Mouse (Mus musculus) CH12.LX (cell line): Measurements from ENCODE around the gene Bbs7. TPM values are rescaled to one million over a fixed set of nuclear protein-coding genes. Genes with fewer than 3 reads are reported as not detected.

Experiments
- DNase-seq: peaks from one replicate; pipeline ENCODE4 v3.0.0-alpha.2; 2013; ENCODE audit errors: extremely low read depth
- H3K27ac ChIP-seq: 2 replicates; pipeline ENCODE4 v1.5.1; 2012; ENCODE audit warnings: low read depth, mild to moderate bottlenecking, control low read depth, moderate library complexity; ENCODE audit not compliant: insufficient read depth
- H3K27me3 ChIP-seq: replicated peaks from 2 replicates; pipeline ENCODE3; 2012; ENCODE audit warnings: inconsistent platforms
- H3K36me3 ChIP-seq, 2 experiments: replicated peaks in 1 of 2; 2 replicates each; pipeline versions ENCODE3 to v1.6.1; 2012; ENCODE audit warnings: inconsistent platforms in 1 of 2, low read length in 1 of 2, mild to moderate bottlenecking in 1 of 2, mixed read lengths in 1 of 2, moderate library complexity in 1 of 2; ENCODE audit not compliant: control insufficient read depth in 1 of 2, insufficient read depth in 1 of 2
- H3K4me1 ChIP-seq, 2 experiments: 2 replicates each; pipeline ENCODE4 v1.6.1; 2012; ENCODE audit warnings: inconsistent platforms in 1 of 2, moderate library complexity in 1 of 2; ENCODE audit not compliant: insufficient read depth in 2 of 2, control insufficient read depth in 1 of 2
- H3K4me2 ChIP-seq: 2 replicates; pipeline ENCODE4 v1.6.1; 2012; ENCODE audit warnings: low read depth, mild to moderate bottlenecking, control low read depth; ENCODE audit not compliant: poor library complexity, insufficient read depth, severe bottlenecking
- H3K4me3 ChIP-seq, 3 experiments: fragments of 150-350 bp in 1 of 3; sonication (generic) in 1 of 3; replicated peaks in 1 of 3; 2 replicates each; pipeline versions ENCODE3 to v1.5.1; 2011 to 2012; ENCODE audit warnings: low read depth in 2 of 3, low read length in 2 of 3, mild to moderate bottlenecking in 2 of 3, moderate library complexity in 2 of 3, control low read depth in 1 of 3, improper control_type of control experiment in 1 of 3, inconsistent platforms in 1 of 3, mixed read lengths in 1 of 3; ENCODE audit not compliant: poor library complexity in 1 of 3
- H3K79me2 ChIP-seq: replicated peaks from 2 replicates; pipeline ENCODE4 v1.6.1; 2012; ENCODE audit warnings: mild to moderate bottlenecking, moderate library complexity; ENCODE audit not compliant: control insufficient read depth, poor library complexity, insufficient read depth, severe bottlenecking; ENCODE audit errors: extremely low read depth
- H3K9ac ChIP-seq: 2 replicates; pipeline ENCODE4 v1.6.1; 2012; ENCODE audit warnings: low read depth, mild to moderate bottlenecking, control low read depth, moderate library complexity; ENCODE audit not compliant: insufficient read depth
- H3K9me3 ChIP-seq: replicated peaks from 2 replicates; pipeline ENCODE3; 2012; ENCODE audit warnings: low read length, inconsistent platforms, mixed read lengths
- CHD1 ChIP-seq: IDR thresholded peaks from 2 replicates; pipeline ENCODE4 v1.6.1; 2012; ENCODE audit warnings: low read depth, low read length, improper control_type of control experiment, inconsistent platforms
- CHD2 ChIP-seq: IDR thresholded peaks from 2 replicates; pipeline ENCODE4 v1.6.1; 2011; ENCODE audit warnings: low read length, improper control_type of control experiment
- CTCF ChIP-seq, 2 experiments: IDR thresholded peaks in 1 of 2; conservative IDR thresholded peaks in 1 of 2; 2 replicates each; pipeline ENCODE4 v1.5.1; 2011 to 2012; ENCODE audit warnings: low read depth in 2 of 2, low read length in 2 of 2, improper control_type of control experiment in 1 of 2, inconsistent platforms in 1 of 2, mild to moderate bottlenecking in 1 of 2, moderate library complexity in 1 of 2
- EP300 ChIP-seq: IDR thresholded peaks from 2 replicates; pipeline ENCODE4 v1.6.1; 2011; ENCODE audit warnings: low read length, improper control_type of control experiment
- IRF4 ChIP-seq: IDR thresholded peaks from 2 replicates; pipeline ENCODE4 v1.6.1; 2014; ENCODE audit warnings: low read depth, mild to moderate bottlenecking, inconsistent platforms, low read length, improper control_type of control experiment
- MAFK ChIP-seq: IDR thresholded peaks from 2 replicates; pipeline ENCODE4 v1.6.1; 2011; ENCODE audit warnings: low read length, improper control_type of control experiment; ENCODE audit not compliant: insufficient replicate concordance
- MAZ ChIP-seq: IDR thresholded peaks from 2 replicates; pipeline ENCODE4 v1.6.1; 2012; ENCODE audit warnings: low read depth, mild to moderate bottlenecking, inconsistent platforms, low read length, improper control_type of control experiment, moderate library complexity
- RAD21 ChIP-seq: IDR thresholded peaks from 2 replicates; pipeline ENCODE4 v1.6.1; 2011; ENCODE audit warnings: low read depth, mild to moderate bottlenecking, low read length, improper control_type of control experiment, moderate library complexity
- RCOR1 ChIP-seq: conservative IDR thresholded peaks from 2 replicates; pipeline ENCODE4 v1.6.1; 2012; ENCODE audit warnings: low read depth, mild to moderate bottlenecking, inconsistent platforms, low read length, improper control_type of control experiment
- SMC3 ChIP-seq: IDR thresholded peaks from 2 replicates; pipeline ENCODE4 v1.6.1; 2011; ENCODE audit warnings: low read depth, low read length, improper control_type of control experiment
- USF2 ChIP-seq: conservative IDR thresholded peaks from 2 replicates; pipeline ENCODE4 v1.6.1; 2011; ENCODE audit warnings: low read depth, low read length, improper control_type of control experiment
- dilution Hi-C: fragments of 300-500 bp; cut with MboI; formaldehyde crosslinking; loops from 2 replicates; pipeline ENCODE4 v1.14.3; 2020; ENCODE audit warnings: low sequenced_read_pairs; ENCODE audit not compliant: extremely low pct_unique_long_range_greater_than_20kb, extremely low pct_ligation_motif_present
- in situ Hi-C: fragments of 300-500 bp; cut with MboI; formaldehyde crosslinking; loops from 3 replicates; pipeline ENCODE4 v1.14.3; 2019; ENCODE audit warnings: low sequenced_read_pairs, low pct_ligation_motif_present, low pct_unique_long_range_greater_than_20kb, mixed read lengths
- polyA plus RNA-seq: library from polyadenylated mRNA; unstranded; fragments of >175 nt; gene quantifications from 2 replicates; pipeline ENCODE4 v1.2.1, GENCODE M21; 2012; ENCODE audit warnings: low read depth; ENCODE audit not compliant: insufficient read length
- total RNA-seq, 2 experiments: library from RNA; depleted of rRNA; stranded (reverse); fragments of 300-350 nt in 1 of 2; fragments of >200 nt in 1 of 2; gene quantifications; 2 replicates each; pipeline ENCODE4 v1.2.3; 2012 to 2014

Gene Bbs7
- total and polyA plus RNA-seq, 3 experiments = 1.6 to 6.6 (median 3.3) TPM

- no peaks in the 10 kb centered on the region for H3K79me2 ChIP-seq
- H3K9me3 ChIP-seq = no peaks in the 10 kb centered on the region
- no peak overlapping the region for H3K4me3 ChIP-seq
- peak overlapping the region; percentile 21; the same call in 1 of the 2 replicates for H3K4me2 ChIP-seq
- peak; percentile 44 for DNase-seq
- no peak overlapping the region for H3K27ac ChIP-seq
- dilution Hi-C loops (no loop called here), in situ Hi-C loops (loop anchor here (25.0 kb wide), 1 partner anchor 202 kb away; no protein-coding TSS in a partner anchor)
- no peaks in the 10 kb centered on the region for H3K36me3 ChIP-seq
- no peak overlapping the region for H3K9ac ChIP-seq
- peak; percentile 88 for TF ChIP-seq RAD21
- TF ChIP-seq RCOR1 = no peak
- TF ChIP-seq SMC3 = peak; percentile 65
- peak; percentile 99 for TF ChIP-seq MAFK
- TF ChIP-seq MAZ = no peak
- TF ChIP-seq CTCF (conservative IDR thresholded peaks at IDR 0.05 in 1 of 2, IDR thresholded peaks at IDR 0.05 in 1 of 2; ENCODE audit: low read depth in 2 of 2, low read length in 2 of 2) = peak; percentile 75 to 80; a peak in 3 of 4 replicates
- no peaks in the 10 kb centered on the region for H3K4me1 ChIP-seq
- H3K27me3 ChIP-seq = no peaks in the 10 kb centered on the region
Observed at GRCm38 (mm10) chr3:36635449-36635848, 22.2 kb upstream of the Bbs7 start.

DNA sequence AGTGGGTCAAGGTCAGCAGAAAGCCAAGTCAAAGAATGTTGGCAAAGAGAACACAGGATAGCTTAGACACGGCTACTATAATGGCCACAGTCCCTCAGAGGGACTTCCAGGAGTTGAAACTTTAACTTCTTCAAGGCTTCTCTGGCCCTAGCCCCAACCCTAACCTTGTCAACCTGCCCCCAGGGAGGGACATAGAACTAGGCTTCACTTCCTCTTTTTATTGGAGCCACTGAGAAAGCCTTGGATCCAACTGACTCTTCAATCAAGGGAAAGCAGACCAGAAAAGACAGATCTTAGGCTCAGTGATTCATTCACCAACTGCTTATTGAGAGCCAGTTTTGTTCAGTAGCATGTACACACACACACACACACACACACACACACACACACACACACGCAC lies 13.5 kb upstream of the Bbs7 start:
- Histone ChIP-seq H3K27ac (no peak overlapping the region), H3K9ac (no peak overlapping the region), H3K27me3 (no peaks in the 10 kb centered on the region), H3K4me3 (no peak overlapping the region), H3K36me3 (no peaks in the 10 kb centered on the region), H3K9me3 (no peaks in the 10 kb centered on the region), H3K4me2 (no peak overlapping the region), H3K4me1 (peaks cover 7 to 12% of the 10 kb centered on the region in 2 experiments), H3K79me2 (no peaks in the 10 kb centered on the region)
- in situ Hi-C loops (loop anchor here (25.0 kb wide), 1 partner anchor 210 kb away; no protein-coding TSS in a partner anchor), dilution Hi-C loops (no loop called here)
- peak; percentile 38; the same call in 1 of the 2 replicates for TF ChIP-seq EP300
- TF ChIP-seq RCOR1 = no peak
- TF ChIP-seq IRF4 = peak; percentile 47; the same call in 1 of the 2 replicates
- no peak for TF ChIP-seq CHD1
- TF ChIP-seq RAD21 = no peak
- no peak for TF ChIP-seq SMC3
- TF ChIP-seq CTCF (conservative IDR thresholded peaks at IDR 0.05 in 1 of 2, IDR thresholded peaks at IDR 0.05 in 1 of 2; ENCODE audit: low read depth in 2 of 2, low read length in 2 of 2) = no peak
- peak; percentile 44 for DNase-seq

DNA sequence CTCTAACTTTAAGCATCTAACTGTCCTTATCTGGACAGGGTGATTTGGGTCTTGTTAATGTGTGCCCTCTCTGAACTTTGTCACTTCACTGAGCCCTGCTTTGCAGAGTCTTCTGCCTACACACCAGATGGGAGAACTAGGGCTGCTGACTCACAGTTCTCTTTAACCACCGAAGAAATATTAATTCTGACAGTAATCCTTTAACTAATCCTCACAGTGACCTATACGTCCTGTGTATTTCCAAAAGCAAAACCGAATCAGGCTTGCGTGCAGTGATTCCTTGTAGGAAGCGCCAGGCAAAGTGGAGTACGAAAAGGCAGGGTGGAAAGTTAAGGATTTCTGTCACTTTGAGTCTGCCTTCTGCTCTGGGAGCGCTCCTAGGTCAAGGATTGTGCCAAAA lies 4.9 kb upstream of the Bbs7 start:
- dilution Hi-C loops (no loop called here), in situ Hi-C loops (no loop called here)
- no peak overlapping the region for H3K4me2 ChIP-seq
- no peaks in the 10 kb centered on the region for H3K79me2 ChIP-seq
- H3K9ac ChIP-seq = no peak overlapping the region
- no peaks in the 10 kb centered on the region for H3K27me3 ChIP-seq
- DNase-seq = no peak
- H3K9me3 ChIP-seq = no peaks in the 10 kb centered on the region
- no peak for TF ChIP-seq CHD2
- no peak for TF ChIP-seq USF2
- TF ChIP-seq, all 38 proteins: peak for 0
- H3K27ac ChIP-seq = no peak overlapping the region
- H3K4me1 ChIP-seq = peaks cover 2 to 3% of the 10 kb centered on the region in 2 experiments; a peak in 2 of 4 replicates
- H3K4me3 ChIP-seq = no peak overlapping the region
- H3K36me3 ChIP-seq = no peaks in the 10 kb centered on the region
